Mouse (Mus musculus) C2C12 (cell line): ENCODE data around the gene Gm13090.

Source experiments
- CTCF ChIP-seq: IDR thresholded peaks from one replicate; pipeline ENCODE4 v1.5.1; 2011; ENCODE audit not compliant: control insufficient read depth, insufficient read depth, insufficient read length
- FOSL1 ChIP-seq: IDR thresholded peaks from one replicate; pipeline ENCODE4 v1.8.0; 2011; ENCODE audit warnings: mild to moderate bottlenecking, low read length; ENCODE audit not compliant: poor library complexity, insufficient read depth, severe bottlenecking
- MAX ChIP-seq: IDR thresholded peaks from one replicate; pipeline ENCODE4 v1.6.1; 2011; ENCODE audit warnings: mild to moderate bottlenecking, control low read depth
- MYOD1 ChIP-seq: IDR thresholded peaks from one replicate; pipeline ENCODE4 v1.6.1; 2011; ENCODE audit warnings: low read depth; ENCODE audit not compliant: control insufficient read depth, insufficient read length
- MYOG ChIP-seq: IDR thresholded peaks from one replicate; pipeline ENCODE4 v1.6.1; 2011; ENCODE audit not compliant: control insufficient read depth, insufficient read length; ENCODE audit errors: extremely low read depth
- USF1 ChIP-seq: IDR thresholded peaks from one replicate; pipeline ENCODE4 v1.6.1; 2011; ENCODE audit warnings: low read depth, mild to moderate bottlenecking, control low read depth, moderate library complexity

GRCm38 (mm10) chr4:151128641-151129541 is 39.5 kb downstream of the Gm13090 start:
- TF ChIP-seq CTCF (no peak), USF1 (no peak), MAX (no peak), MYOD1 (no peak), MYOG (no peak), FOSL1 (no peak)
